ENCODE assay signal across 14 mouse cellular contexts in genomic region chr5:115547421-115547820, GRCm38 (mm10). TPM values are rescaled to one million over a fixed set of nuclear protein-coding genes. Genes with fewer than 3 reads are reported as not detected.
A peak's percentile ranks its signal among the peaks of the same experiment; 100 is the strongest.
DNase-seq lines count a peak whose midpoint lies in the region; ATAC-seq and TF ChIP-seq lines count a peak whose summit lies in the region.
"Had no signal": no experiment of that assay in that cellular context is flagged by ENCODE, and none has a peak within 500 bp of the region (broad histone marks: within the 10 kb centered on the region; RNA-seq: fewer than 3 reads in every experiment).

No protein-coding gene starts in this region.

- intact Hi-C loops in left cerebral cortex, postnatal 14 days (cut with DNase I) = no loop called here

- H3K4me3 ChIP-seq in forebrain, embryonic 10.5 days = no peak overlapping the region
- no peak overlapping the region for H3K4me3 ChIP-seq in forebrain, embryonic 16.5 days (replicated peaks; ENCODE audit: low read length)
- H3K4me3 ChIP-seq in hindbrain, embryonic 11.5 days (ENCODE audit: low read depth, low read length) = no peak overlapping the region
- no peak overlapping the region for H3K4me3 ChIP-seq in hindbrain, postnatal 0 days (ENCODE audit: low read length)
- no peak overlapping the region for H3K4me3 ChIP-seq in embryonic facial prominence, embryonic 14.5 days (ENCODE audit: low read depth, low read length)
- H3K4me3 ChIP-seq: heart, adult 2 months; myocyte had no signal

- WGBS in forebrain, embryonic 10.5 days = 84% methylated on average over 7 of the region's 7 CpGs
- WGBS in forebrain, embryonic 16.5 days = 86% methylated on average over 7 of the region's 7 CpGs
- WGBS in hindbrain, embryonic 11.5 days = 71% methylated on average over 7 of the region's 7 CpGs
- 79% methylated on average over 7 of the region's 7 CpGs for WGBS in hindbrain, postnatal 0 days
- WGBS in embryonic facial prominence, embryonic 14.5 days = 64% methylated on average over 7 of the region's 7 CpGs

- H3K27me3 ChIP-seq in forebrain, embryonic 10.5 days (ENCODE audit: poor library complexity, severe bottlenecking) = no peaks in the 10 kb centered on the region
- no peaks in the 10 kb centered on the region for H3K27me3 ChIP-seq in forebrain, embryonic 16.5 days (replicated peaks; ENCODE audit: control insufficient read depth, insufficient read depth, low read length)
- no peaks in the 10 kb centered on the region for H3K27me3 ChIP-seq in hindbrain, embryonic 11.5 days (ENCODE audit: control insufficient read depth, insufficient read depth, low read length)
- H3K27me3 ChIP-seq in hindbrain, postnatal 0 days (ENCODE audit: insufficient read depth, low read length) = no peaks in the 10 kb centered on the region
- H3K27me3 ChIP-seq in embryonic facial prominence, embryonic 14.5 days (replicated peaks; ENCODE audit: control insufficient read depth, insufficient read depth, low read length) = no peaks in the 10 kb centered on the region

- no peak for TF ChIP-seq CTCF in hindbrain, postnatal 0 days (IDR thresholded peaks at IDR 0.05; ENCODE audit: low read depth)

- no peak for ATAC-seq in forebrain, embryonic 16.5 days
- ATAC-seq in hindbrain, embryonic 11.5 days (ENCODE audit: low FRiP score) = no peak
- ATAC-seq in hindbrain, postnatal 0 days = no peak
- ATAC-seq in embryonic facial prominence, embryonic 14.5 days (ENCODE audit: low read depth) = no peak
- no peak for ATAC-seq in erythroid progenitor cell, adult 5-6 weeks (replicated peaks; ENCODE audit: low FRiP score, poor library complexity, severe bottlenecking)
- ATAC-seq: intestine, postnatal 0 days had no signal

- no peak overlapping the region for H3K4me2 ChIP-seq in forebrain, embryonic 16.5 days (ENCODE audit: low read length)
- H3K4me2 ChIP-seq in hindbrain, embryonic 11.5 days (replicated peaks; ENCODE audit: low read depth, low read length) = no peak overlapping the region
- H3K4me2 ChIP-seq in hindbrain, postnatal 0 days (ENCODE audit: low read depth, low read length) = no peak overlapping the region
- no peak overlapping the region for H3K4me2 ChIP-seq in embryonic facial prominence, embryonic 14.5 days (ENCODE audit: low read depth, low read length)

- H3K36me3 ChIP-seq in forebrain, embryonic 10.5 days (replicated peaks) = peaks cover 77% of the 10 kb centered on the region
- peaks cover 2% of the 10 kb centered on the region; the same call in 1 of the 2 replicates for H3K36me3 ChIP-seq in forebrain, embryonic 16.5 days (ENCODE audit: control insufficient read depth, insufficient read depth)
- no peaks in the 10 kb centered on the region for H3K36me3 ChIP-seq in hindbrain, embryonic 11.5 days (ENCODE audit: control insufficient read depth, insufficient read depth, low read length)
- H3K36me3 ChIP-seq in hindbrain, postnatal 0 days (ENCODE audit: insufficient read depth, low read length) = peaks cover 34% of the 10 kb centered on the region; the same call in 1 of the 2 replicates
- H3K36me3 ChIP-seq in embryonic facial prominence, embryonic 14.5 days (ENCODE audit: control insufficient read depth, insufficient read depth, low read length) = peaks cover 58% of the 10 kb centered on the region

- no peak overlapping the region for H3K9ac ChIP-seq in forebrain, embryonic 16.5 days (replicated peaks; ENCODE audit: low read depth, low read length)
- peak overlapping the region; percentile 11; the same call in 1 of the 2 replicates for H3K9ac ChIP-seq in hindbrain, embryonic 11.5 days (ENCODE audit: low read depth, low read length)
- H3K9ac ChIP-seq in hindbrain, postnatal 0 days (replicated peaks; ENCODE audit: low read length) = no peak overlapping the region
- 0 out of 2 replicates have a peak overlapping the region, but pooled peaks have one; percentile 10 for H3K9ac ChIP-seq in embryonic facial prominence, embryonic 14.5 days (ENCODE audit: low read depth, low read length)

- H3K9me3 ChIP-seq in forebrain, embryonic 10.5 days = no peaks in the 10 kb centered on the region
- H3K9me3 ChIP-seq in forebrain, embryonic 16.5 days (ENCODE audit: control insufficient read depth, low read length) = no peaks in the 10 kb centered on the region
- no peaks in the 10 kb centered on the region for H3K9me3 ChIP-seq in hindbrain, embryonic 11.5 days (ENCODE audit: control insufficient read depth, low read length)
- H3K9me3 ChIP-seq in hindbrain, postnatal 0 days (ENCODE audit: low read length) = no peaks in the 10 kb centered on the region
- no peaks in the 10 kb centered on the region for H3K9me3 ChIP-seq in embryonic facial prominence, embryonic 14.5 days (ENCODE audit: control insufficient read depth, low read length)

- peak overlapping the region; percentile 77 for H3K27ac ChIP-seq in forebrain, embryonic 10.5 days
- no peak overlapping the region for H3K27ac ChIP-seq in forebrain, embryonic 16.5 days (ENCODE audit: low read length)
- peak overlapping the region; percentile 36; the same call in 1 of the 2 replicates for H3K27ac ChIP-seq in hindbrain, embryonic 11.5 days (ENCODE audit: low read depth, low read length)
- no peak overlapping the region for H3K27ac ChIP-seq in hindbrain, postnatal 0 days
- no peak overlapping the region; the same call in 1 of the 2 replicates for H3K27ac ChIP-seq in embryonic facial prominence, embryonic 14.5 days (replicated peaks; ENCODE audit: low read depth, low read length)
- H3K27ac ChIP-seq: heart, adult 2 months; macrophage had no signal

- no peak for DNase-seq in forebrain, embryonic 10.5 days (ENCODE audit: extremely low spot score, low spot score)
- no peak for DNase-seq in hindbrain, embryonic 11.5 days (ENCODE audit: low spot score)
- no peak for DNase-seq in hindbrain, postnatal 0 days (ENCODE audit: low spot score)
- DNase-seq in brain, adult 2 months (ENCODE audit: low read depth, low spot score) = peak; percentile 83
- peak; percentile 41 for DNase-seq in embryonic facial prominence, embryonic 14.5 days (ENCODE audit: low spot score)
- DNase-seq in left cerebral cortex, postnatal 14 days (ENCODE audit: low spot score in 2 of 2) = no peak
- DNase-seq: B cell, adult 2 months; heart, adult 2 months; spleen, adult 18-20 months had no signal

- H3K4me1 ChIP-seq in forebrain, embryonic 10.5 days = peaks cover 70% of the 10 kb centered on the region
- peaks cover 9% of the 10 kb centered on the region for H3K4me1 ChIP-seq in forebrain, embryonic 16.5 days (replicated peaks; ENCODE audit: control insufficient read depth, insufficient read depth, low read length)
- peaks cover 17% of the 10 kb centered on the region for H3K4me1 ChIP-seq in hindbrain, embryonic 11.5 days (replicated peaks; ENCODE audit: control insufficient read depth, insufficient read depth, low read length)
- peaks cover 12% of the 10 kb centered on the region for H3K4me1 ChIP-seq in hindbrain, postnatal 0 days (ENCODE audit: insufficient read depth, low read length)
- H3K4me1 ChIP-seq in embryonic facial prominence, embryonic 14.5 days (ENCODE audit: control insufficient read depth, insufficient read depth, low read length) = peaks cover 26% of the 10 kb centered on the region

RNA-seq across cellular contexts. Expression of gene Rplp0, which starts 11.8 kb away (rescaled TPM):
- polyA plus RNA-seq in forebrain, embryonic 10.5 days (2016; fragmentation: Nextera tagmentation; extraction: Ambion mirVana) = 1,454 and 1,463 TPM in 2 replicates
- polyA plus RNA-seq in forebrain, embryonic 16.5 days (2015; fragmentation: Nextera tagmentation; extraction: Ambion mirVana) = 944 and 986 TPM in 2 replicates
- 1,244 and 1,247 TPM in 2 replicates for polyA plus RNA-seq in hindbrain, embryonic 11.5 days (2014; fragmentation: Nextera tagmentation; extraction: Ambion mirVana)
- total RNA-seq in hindbrain, postnatal 0 days (2014; rRNA removed) = 1,557 and 1,861 TPM in 2 replicates
- 786 and 796 TPM in 2 replicates for polyA plus RNA-seq in hindbrain, postnatal 0 days (2015; fragmentation: Nextera tagmentation; extraction: Ambion mirVana)
- polyA plus RNA-seq in embryonic facial prominence, embryonic 14.5 days (2014; fragmentation: Nextera tagmentation; extraction: Ambion mirVana) = 1,928 and 1,996 TPM in 2 replicates
- 1,000 and 1,025 TPM in 2 replicates for total RNA-seq in erythroid progenitor cell, adult 5-6 weeks (2015; ENCODE audit: low replicate concordance)
- 380 and 735 TPM in 2 replicates for total RNA-seq in erythroid progenitor cell, adult 5-6 weeks (2017; ENCODE audit: low replicate concordance)
- total RNA-seq in left cerebral cortex, postnatal 14 days (2021) = 100 to 1,000 TPM; 286 to 303 TPM

RNA-seq across cellular contexts. Expression of gene Gcn1l1, which starts 17.6 kb away (rescaled TPM):
- 64.9 and 66.1 TPM in 2 replicates for polyA plus RNA-seq in forebrain, embryonic 10.5 days (2016; fragmentation: Nextera tagmentation; extraction: Ambion mirVana)
- polyA plus RNA-seq in forebrain, embryonic 16.5 days (2015; fragmentation: Nextera tagmentation; extraction: Ambion mirVana) = 44.7 and 53.6 TPM in 2 replicates
- polyA plus RNA-seq in hindbrain, embryonic 11.5 days (2014; fragmentation: Nextera tagmentation; extraction: Ambion mirVana) = 31.8 and 39.4 TPM in 2 replicates
- 73.4 and 81.7 TPM in 2 replicates for total RNA-seq in hindbrain, postnatal 0 days (2014; rRNA removed)
- polyA plus RNA-seq in hindbrain, postnatal 0 days (2015; fragmentation: Nextera tagmentation; extraction: Ambion mirVana) = 22.8 and 24.3 TPM in 2 replicates
- polyA plus RNA-seq in embryonic facial prominence, embryonic 14.5 days (2014; fragmentation: Nextera tagmentation; extraction: Ambion mirVana) = 40.3 and 41.9 TPM in 2 replicates
- total RNA-seq in erythroid progenitor cell, adult 5-6 weeks (2015; ENCODE audit: low replicate concordance) = 9.4 and 17.6 TPM in 2 replicates
- 13.7 and 14.1 TPM in 2 replicates for total RNA-seq in erythroid progenitor cell, adult 5-6 weeks (2017; ENCODE audit: low replicate concordance)
- total RNA-seq in left cerebral cortex, postnatal 14 days (2021) = 10 to 100 TPM; 64.0 to 69.7 TPM

RNA-seq across cellular contexts. Expression of gene Pxn, which starts 40.9 kb away (rescaled TPM):
- 34.3 and 35.8 TPM in 2 replicates for polyA plus RNA-seq in forebrain, embryonic 10.5 days (2016; fragmentation: Nextera tagmentation; extraction: Ambion mirVana)
- polyA plus RNA-seq in forebrain, embryonic 16.5 days (2015; fragmentation: Nextera tagmentation; extraction: Ambion mirVana) = 20.6 and 22.5 TPM in 2 replicates
- polyA plus RNA-seq in hindbrain, embryonic 11.5 days (2014; fragmentation: Nextera tagmentation; extraction: Ambion mirVana) = 9.0 and 10.1 TPM in 2 replicates
- total RNA-seq in hindbrain, postnatal 0 days (2014; rRNA removed) = 40.6 and 41.0 TPM in 2 replicates
- polyA plus RNA-seq in hindbrain, postnatal 0 days (2015; fragmentation: Nextera tagmentation; extraction: Ambion mirVana) = 16.8 and 18.0 TPM in 2 replicates
- polyA plus RNA-seq in embryonic facial prominence, embryonic 14.5 days (2014; fragmentation: Nextera tagmentation; extraction: Ambion mirVana) = 28.6 and 28.8 TPM in 2 replicates
- 18.9 and 24.5 TPM in 2 replicates for total RNA-seq in erythroid progenitor cell, adult 5-6 weeks (2015; ENCODE audit: low replicate concordance)
- total RNA-seq in erythroid progenitor cell, adult 5-6 weeks (2017; ENCODE audit: low replicate concordance) = 11.1 and 21.2 TPM in 2 replicates
- total RNA-seq in left cerebral cortex, postnatal 14 days (2021) = 10 to 100 TPM; 20.8 to 22.1 TPM

Comparison
In these comparisons a context has a peak if more than half of its experiments do, and no peak if none do; other contexts are left out.
1. H3K27ac ChIP-seq: peak in forebrain, embryonic 10.5 days (single experiment) and hindbrain, embryonic 11.5 days (single experiment); none in forebrain, embryonic 16.5 days (single experiment), hindbrain, postnatal 0 days (single experiment) and embryonic facial prominence, embryonic 14.5 days (single experiment).
2. H3K9ac ChIP-seq: peak in hindbrain, embryonic 11.5 days (single experiment) and embryonic facial prominence, embryonic 14.5 days (single experiment); none in forebrain, embryonic 16.5 days (single experiment) and hindbrain, postnatal 0 days (single experiment).
3. DNase-seq: peak in brain, adult 2 months (single experiment) and embryonic facial prominence, embryonic 14.5 days (single experiment); none in forebrain, embryonic 10.5 days (single experiment), hindbrain, embryonic 11.5 days (single experiment), hindbrain, postnatal 0 days (single experiment) and left cerebral cortex, postnatal 14 days (0 of 2).